Mouse (Mus musculus): ENCODE data around the gene Bicd2.

DNA sequence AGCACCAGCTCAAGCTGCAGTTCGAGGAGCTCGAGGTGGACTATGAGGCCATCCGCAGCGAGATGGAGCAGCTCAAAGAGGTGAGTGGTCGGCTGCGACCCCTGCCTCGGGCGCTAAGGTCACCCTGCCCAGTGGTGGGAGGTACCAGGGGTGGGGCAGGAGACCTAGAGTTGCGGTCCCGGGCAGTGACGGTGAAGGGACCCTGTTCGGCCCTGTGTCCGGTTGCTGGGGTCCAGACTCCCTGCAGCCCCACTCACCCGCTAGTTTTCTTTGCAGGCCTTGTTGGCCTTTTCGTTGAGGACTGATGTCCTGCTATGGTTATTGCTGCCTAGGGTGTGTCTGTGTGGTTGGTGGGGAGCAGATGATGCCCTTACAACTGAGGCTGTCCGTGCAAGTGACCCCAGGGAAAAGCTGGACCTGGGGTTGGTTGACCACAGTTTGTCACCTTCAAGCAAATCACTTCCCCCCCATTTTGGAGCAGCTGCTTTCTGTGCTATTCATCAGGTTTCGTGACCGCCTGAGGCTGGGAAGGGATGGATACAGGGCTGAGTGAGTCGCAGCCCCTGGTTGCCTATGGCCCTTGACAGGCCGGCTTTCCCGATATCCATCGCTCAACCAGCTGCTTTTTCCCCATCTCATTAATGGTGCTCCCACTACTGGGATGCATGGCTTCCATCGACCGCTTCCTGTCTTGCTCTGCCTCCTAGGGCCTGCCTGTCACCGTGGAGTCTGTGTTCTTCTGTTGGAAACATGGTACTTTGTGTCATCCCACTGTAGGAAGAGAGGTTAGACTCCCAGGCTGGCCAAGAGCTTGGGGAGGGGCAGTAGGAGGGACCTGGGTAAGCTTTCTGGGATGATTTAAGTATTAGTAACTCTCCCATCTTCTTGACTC is 692 bp downstream of the Bicd2 start:
- TF ChIP-seq POLR2A (IDR thresholded peaks at IDR 0.05; ENCODE audit: control insufficient read depth, extremely low read depth, insufficient read depth, low read length, poor library complexity) = no peak
- TF ChIP-seq CTCF (IDR thresholded peaks at IDR 0.05; ENCODE audit: borderline replicate concordance, control insufficient read depth, extremely low read depth, insufficient read depth, low read length, poor library complexity) = no peak
